Mouse (Mus musculus) cortical plate, adult 2 months (tissue): ENCODE data around the gene Cmtm2b.

Source experiments
- CTCF ChIP-seq: fragments of 200-500 bp; IDR thresholded peaks from 2 replicates; pipeline ENCODE4 v1.5.1; 2011; ENCODE audit warnings: mild to moderate bottlenecking, control low read depth, low read length; ENCODE audit not compliant: insufficient read depth; ENCODE audit errors: extremely low read depth
- POLR2A ChIP-seq: fragments of 200-500 bp; IDR thresholded peaks from 2 replicates; pipeline ENCODE4 v1.6.1; 2011; ENCODE audit warnings: mild to moderate bottlenecking, low read length, control low read depth; ENCODE audit not compliant: insufficient read depth; ENCODE audit errors: extremely low read depth

DNA sequence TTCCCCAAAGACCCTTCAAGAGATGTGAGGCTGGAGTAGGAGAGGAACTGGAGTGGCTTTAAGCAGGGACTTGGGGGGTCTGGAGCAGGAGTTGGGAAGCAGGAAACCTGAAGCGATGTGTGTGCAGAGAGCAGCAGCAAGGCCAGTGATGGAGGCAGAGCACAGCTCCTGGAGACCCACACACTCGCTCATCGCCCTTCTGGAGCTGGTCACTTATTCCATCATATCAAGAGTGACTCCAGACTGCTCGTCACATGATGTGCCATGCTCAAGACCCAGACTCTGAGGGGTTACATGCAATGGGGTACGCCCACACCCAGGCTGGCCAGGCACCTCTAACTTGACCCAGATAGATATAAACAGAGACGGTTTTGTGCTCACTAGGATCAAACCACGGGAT is 58.2 kb downstream of the Cmtm2b start:
- TF ChIP-seq POLR2A = no peak
- no peak for TF ChIP-seq CTCF
